ENCODE assay signal across 9 mouse cellular contexts in genomic region chr9:22258784-22259183, GRCm38 (mm10). TPM values are rescaled to one million over a fixed set of nuclear protein-coding genes. Genes with fewer than 3 reads are reported as not detected.
DNase-seq lines count a peak whose midpoint lies in the region; ATAC-seq and TF ChIP-seq lines count a peak whose summit lies in the region.
"Had no signal": no experiment of that assay in that cellular context is flagged by ENCODE, and none has a peak within 500 bp of the region (broad histone marks: within the 10 kb centered on the region; RNA-seq: fewer than 3 reads in every experiment).

No protein-coding gene starts in this region.

- intact Hi-C loops in left cerebral cortex, postnatal 25 days (cut with DNase I) = no loop called here

- H3K4me3 ChIP-seq in layer of hippocampus, adult 2 months = peak overlapping the region; percentile 88
- H3K4me3 ChIP-seq in embryonic facial prominence, embryonic 15.5 days (replicated peaks) = peak overlapping the region; percentile 61
- H3K4me3 ChIP-seq in limb, embryonic 10.5 days = peak overlapping the region; percentile 85
- peak overlapping the region; percentile 67 for H3K4me3 ChIP-seq in neural tube, embryonic 13.5 days

- WGBS in embryonic facial prominence, embryonic 15.5 days = 83% methylated on average over 8 of the region's 8 CpGs
- WGBS in limb, embryonic 10.5 days = 87% methylated on average over 8 of the region's 8 CpGs
- 87% methylated on average over 8 of the region's 8 CpGs for WGBS in neural tube, embryonic 13.5 days

- H3K9ac ChIP-seq in embryonic facial prominence, embryonic 15.5 days = no peak overlapping the region
- H3K9ac ChIP-seq in neural tube, embryonic 13.5 days = peak overlapping the region; percentile 85

- peak overlapping the region; percentile 79; the same call in 1 of the 2 replicates for H3K27ac ChIP-seq in layer of hippocampus, adult 2 months
- H3K27ac ChIP-seq in embryonic facial prominence, embryonic 15.5 days (replicated peaks) = no peak overlapping the region
- peak overlapping the region; percentile 92; the same call in 1 of the 2 replicates for H3K27ac ChIP-seq in limb, embryonic 10.5 days
- H3K27ac ChIP-seq in neural tube, embryonic 13.5 days (replicated peaks) = no peak overlapping the region

- H3K4me2 ChIP-seq in embryonic facial prominence, embryonic 15.5 days (replicated peaks) = peak overlapping the region; percentile 59
- H3K4me2 ChIP-seq in neural tube, embryonic 13.5 days = peak overlapping the region; percentile 81

- H3K27me3 ChIP-seq in embryonic facial prominence, embryonic 15.5 days = no peaks in the 10 kb centered on the region
- no peaks in the 10 kb centered on the region for H3K27me3 ChIP-seq in limb, embryonic 10.5 days (ENCODE audit: low read depth, poor library complexity, severe bottlenecking)
- H3K27me3 ChIP-seq in neural tube, embryonic 13.5 days = no peaks in the 10 kb centered on the region

- no peak for TF ChIP-seq CTCF in layer of hippocampus, adult 2 months (conservative IDR thresholded peaks at IDR 0.05)

- no peak for ATAC-seq in embryonic facial prominence, embryonic 15.5 days (ENCODE audit: insufficient number of reproducible peaks, low FRiP score, low TSS enrichment, low read depth)
- no peak for ATAC-seq in neural tube, embryonic 13.5 days (ENCODE audit: low read depth)

- H3K9me3 ChIP-seq in embryonic facial prominence, embryonic 15.5 days (replicated peaks) = peaks cover 6% of the 10 kb centered on the region; the same call in 1 of the 2 replicates
- 0 out of 2 replicates have a peak, but pooled peaks cover 7% of the 10 kb centered on the region for H3K9me3 ChIP-seq in limb, embryonic 10.5 days (replicated peaks)
- peaks cover 10% of the 10 kb centered on the region for H3K9me3 ChIP-seq in neural tube, embryonic 13.5 days

- DNase-seq in layer of hippocampus, adult 2 months (ENCODE audit: low spot score in 2 of 2) = no peak
- DNase-seq in layer of hippocampus, adult 8-10 months (ENCODE audit: low spot score in 2 of 2) = no peak
- no peak for DNase-seq in limb, embryonic 10.5 days (ENCODE audit: low spot score)
- no peak for DNase-seq in right cerebral cortex, postnatal 10 days (ENCODE audit: low spot score in 2 of 2)
- no peak for DNase-seq in gastrocnemius, postnatal 25 days
- no peak for DNase-seq in left cerebral cortex, postnatal 25 days (ENCODE audit: low spot score in 2 of 2)
- DNase-seq: kidney, postnatal 25 days had no signal

- peaks cover 21% of the 10 kb centered on the region for H3K36me3 ChIP-seq in embryonic facial prominence, embryonic 15.5 days
- peaks cover 47% of the 10 kb centered on the region for H3K36me3 ChIP-seq in limb, embryonic 10.5 days
- peaks cover 28% of the 10 kb centered on the region for H3K36me3 ChIP-seq in neural tube, embryonic 13.5 days

- 0 out of 2 replicates have a peak, but pooled peaks cover 5% of the 10 kb centered on the region for H3K4me1 ChIP-seq in embryonic facial prominence, embryonic 15.5 days
- H3K4me1 ChIP-seq in limb, embryonic 10.5 days = peaks cover 8% of the 10 kb centered on the region; the same call in 1 of the 2 replicates
- H3K4me1 ChIP-seq in neural tube, embryonic 13.5 days (replicated peaks) = peaks cover 11% of the 10 kb centered on the region; the same call in 1 of the 2 replicates

RNA-seq across cellular contexts. Expression of gene Zfp599, which starts 0.9 kb away (rescaled TPM):
- 1 to 10 TPM; 6.4 to 6.7 TPM for total RNA-seq in layer of hippocampus, adult 2 months (2021)
- 1 to 10 TPM; 5.1 to 6.3 (median 5.3) TPM for total RNA-seq in layer of hippocampus, adult 8-10 months (2022)
- polyA plus RNA-seq in embryonic facial prominence, embryonic 15.5 days (2015; fragmentation: Nextera tagmentation; extraction: Ambion mirVana) = 3.8 and 4.1 TPM in 2 replicates
- polyA plus RNA-seq in limb, embryonic 10.5 days (2016; fragmentation: Nextera tagmentation; extraction: Ambion mirVana) = 8.7 and 9.5 TPM in 2 replicates
- polyA plus RNA-seq in neural tube, embryonic 13.5 days (2015; fragmentation: Nextera tagmentation; extraction: Ambion mirVana) = 5.2 and 5.8 TPM in 2 replicates
- total RNA-seq in gastrocnemius, postnatal 25 days (2021) = not detected
- 1 to 10 TPM; 3.4 to 4.2 TPM for total RNA-seq in left cerebral cortex, postnatal 25 days (2021)

RNA-seq across cellular contexts. Expression of gene Zfp809, which starts 33.3 kb away (rescaled TPM):
- 10 to 100 TPM; 26.0 to 26.4 TPM for total RNA-seq in layer of hippocampus, adult 2 months (2021)
- total RNA-seq in layer of hippocampus, adult 8-10 months (2022) = 10 to 100 TPM; 21.2 to 23.1 (median 22.5) TPM
- polyA plus RNA-seq in embryonic facial prominence, embryonic 15.5 days (2015; fragmentation: Nextera tagmentation; extraction: Ambion mirVana) = 14.7 and 18.4 TPM in 2 replicates
- polyA plus RNA-seq in limb, embryonic 10.5 days (2016; fragmentation: Nextera tagmentation; extraction: Ambion mirVana) = 10.3 and 12.7 TPM in 2 replicates
- polyA plus RNA-seq in neural tube, embryonic 13.5 days (2015; fragmentation: Nextera tagmentation; extraction: Ambion mirVana) = 9.0 and 10.3 TPM in 2 replicates
- total RNA-seq in gastrocnemius, postnatal 25 days (2021) = 1 to 10 TPM; 6.6 to 7.9 TPM
- 10 to 100 TPM; 18.4 to 22.4 TPM for total RNA-seq in left cerebral cortex, postnatal 25 days (2021)

RNA-seq across cellular contexts. Expression of gene Zfp810, which starts 48.7 kb away (rescaled TPM):
- total RNA-seq in layer of hippocampus, adult 2 months (2021) = 10 to 100 TPM; 19.9 to 23.2 TPM
- total RNA-seq in layer of hippocampus, adult 8-10 months (2022) = 10 to 100 TPM; 17.6 to 20.9 (median 19.9) TPM
- 17.9 and 19.4 TPM in 2 replicates for polyA plus RNA-seq in embryonic facial prominence, embryonic 15.5 days (2015; fragmentation: Nextera tagmentation; extraction: Ambion mirVana)
- polyA plus RNA-seq in limb, embryonic 10.5 days (2016; fragmentation: Nextera tagmentation; extraction: Ambion mirVana) = 23.3 and 36.1 TPM in 2 replicates
- polyA plus RNA-seq in neural tube, embryonic 13.5 days (2015; fragmentation: Nextera tagmentation; extraction: Ambion mirVana) = 34.1 and 37.9 TPM in 2 replicates
- under 1 TPM; 0.91 to 0.95 TPM for total RNA-seq in gastrocnemius, postnatal 25 days (2021)
- 10 to 100 TPM; 17.2 to 17.7 TPM for total RNA-seq in left cerebral cortex, postnatal 25 days (2021)

Comparison
In these comparisons a context has a peak if more than half of its experiments do, and no peak if none do; other contexts are left out.
1. H3K27ac ChIP-seq: peak in layer of hippocampus, adult 2 months (single experiment) and limb, embryonic 10.5 days (single experiment); none in embryonic facial prominence, embryonic 15.5 days (single experiment) and neural tube, embryonic 13.5 days (single experiment).
2. RNA of gene Zfp599, which starts 0.9 kb away (total RNA-seq): 6.4 to 6.7 TPM in layer of hippocampus, adult 2 months, 5.1 to 6.3 TPM in layer of hippocampus, adult 8-10 months and 3.4 to 4.2 TPM in left cerebral cortex, postnatal 25 days; not detected in gastrocnemius, postnatal 25 days; every median in the first group is over 4 times any median in the second.
3. RNA of gene Zfp810, which starts 48.7 kb away (total RNA-seq): 19.9 to 23.2 TPM in layer of hippocampus, adult 2 months, 17.6 to 20.9 TPM in layer of hippocampus, adult 8-10 months and 17.2 to 17.7 TPM in left cerebral cortex, postnatal 25 days; 0.91 to 0.95 TPM in gastrocnemius, postnatal 25 days; every median in the first group is over 4 times any median in the second.
4. Peak in every context shown above with its lines, with median percentiles within 50 percentile points of each other: H3K4me3 ChIP-seq.